Mouse (Mus musculus) monocyte, adult 5-6 weeks (primary cell): ENCODE results near the gene Gm10477. TPM values are rescaled to one million over a fixed set of nuclear protein-coding genes. Genes with fewer than 3 reads are reported as not detected.
"Not testable (repeated sequence)": the region's sequence is repeated elsewhere in the genome, so short reads cannot be mapped to it uniquely, and the experiment has no call there.

Experiments
- ATAC-seq: fragments of 153-309, 156-312 bp; replicated peaks from 2 replicates; pipeline ENCODE4 v1.8.0; 2017; ENCODE audit warnings: mild to moderate bottlenecking; ENCODE audit not compliant: low TSS enrichment, insufficient number of reproducible peaks, severe bottlenecking, poor library complexity, low FRiP score
- total RNA-seq: library from RNA; stranded (forward); fragments of 200-1000, 200-491, 200-594 nt; gene quantifications from 3 replicates; pipeline ENCODE4 v1.2.3, GENCODE M21; 2017

The Gm10477 gene
- total RNA-seq, result not detected in 3 replicates

- not testable (repeated sequence) for ATAC-seq
These were observed at the start of gene Gm10477 for GRCm38 (mm10) chrX:56524442-56524841. TSS of gene Gm10477 (plus strand) at chrX:56524742.

DNA sequence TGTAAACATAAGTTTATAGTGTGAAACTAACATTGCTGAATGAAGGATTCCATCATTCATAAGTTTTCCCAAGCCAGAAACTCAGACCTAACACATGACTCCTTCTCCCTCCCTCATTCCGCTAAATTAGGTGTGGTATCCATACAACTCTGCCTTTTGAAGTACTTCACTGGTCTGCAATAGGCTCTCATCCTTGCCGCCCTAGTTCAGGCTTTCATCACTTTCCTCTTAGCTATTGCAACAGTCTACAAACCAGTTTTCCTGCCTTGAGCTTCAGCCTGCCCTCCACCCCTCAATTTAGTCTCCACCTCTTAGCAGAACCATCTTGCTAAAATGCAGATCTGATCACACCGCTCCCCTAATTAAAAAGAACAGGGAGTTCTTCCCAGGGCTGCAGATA is 47.0 kb upstream of the Gm10477 start:
- ATAC-seq, result no peak

GRCm38 (mm10) chrX:56481906-56482305 is 42.6 kb upstream of the Gm10477 start:
- peak; percentile 94 for ATAC-seq

DNA sequence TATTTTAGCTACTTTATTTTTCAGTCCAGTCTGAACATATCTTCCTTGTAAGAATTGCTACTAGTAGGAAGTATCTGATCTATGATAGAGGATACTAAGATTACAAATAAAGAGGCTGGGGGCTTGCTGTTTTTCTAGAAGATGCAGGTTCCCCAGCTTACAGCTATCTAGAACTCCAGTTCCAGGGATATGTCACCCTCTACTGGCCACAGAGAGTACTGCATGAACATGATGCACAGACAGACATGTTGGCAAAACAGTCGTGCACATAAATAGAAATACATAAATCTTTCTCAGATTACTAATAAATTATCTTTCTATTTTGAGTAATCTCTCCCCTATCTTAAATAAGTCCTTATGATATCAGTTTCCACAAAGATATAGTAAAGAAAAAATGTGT is 34.8 kb upstream of the Gm10477 start:
- no peak for ATAC-seq

GRCm38 (mm10) chrX:56497241-56497640 is 27.3 kb upstream of the Gm10477 start:
- ATAC-seq, result no peak

GRCm38 (mm10) chrX:56531266-56531665 is 6.7 kb downstream of the Gm10477 start:
- ATAC-seq, result no peak

DNA sequence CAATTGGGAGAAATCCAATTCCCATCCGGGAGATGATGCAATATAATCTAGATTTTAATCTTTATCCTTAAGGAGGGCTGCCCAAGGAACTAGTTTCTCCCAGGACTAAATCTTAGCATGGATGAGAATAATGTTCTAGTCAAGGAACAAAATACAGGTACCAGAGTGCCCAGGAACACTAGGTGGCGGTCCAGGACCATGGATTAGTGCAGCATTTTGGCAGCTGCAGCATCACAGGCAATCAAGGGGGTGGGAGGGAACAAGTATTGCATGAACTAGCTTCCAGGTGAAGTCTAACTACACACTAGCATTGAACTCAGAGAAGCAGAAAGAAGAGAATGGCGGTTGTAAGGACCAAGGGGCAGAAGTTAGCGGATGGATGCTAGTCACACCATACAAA is 12.6 kb downstream of the Gm10477 start:
- no peak for ATAC-seq

GRCm38 (mm10) chrX:56549506-56549905 is 25.0 kb downstream of the Gm10477 start, which contains the start of gene Gm648:
TSS of gene Gm648 (minus strand) at chrX:56549606.
- no peak for ATAC-seq

- no peak for ATAC-seq
These were observed 29.0 kb downstream of the Gm10477 start for GRCm38 (mm10) chrX:56553584-56553983.

GRCm38 (mm10) chrX:56572465-56572864 is 47.9 kb downstream of the Gm10477 start:
- ATAC-seq, result no peak

Other genes with a start within 250 kb of the Gm10477 start
- gene Zfp449, start 178.3 kb upstream of the Gm10477 start, total RNA-seq, result 0.29 TPM in 1 of 3 replicates, not detected in the others
- gene Smim10l2a, start 150.2 kb upstream of the Gm10477 start, total RNA-seq, result 0.19 TPM in 1 of 3 replicates, not detected in the others
- 8.1 to 16.1 TPM in 2 of 3 replicates, not detected in the other for gene Gm2174, start 76.8 kb upstream of the Gm10477 start, total RNA-seq
- 62.3 to 99.4 TPM (median 94.4 TPM) in 3 replicates for gene Ints6l, start 69.9 kb upstream of the Gm10477 start, total RNA-seq
- gene Gm648, start 24.9 kb downstream of the Gm10477 start, total RNA-seq, result not detected in 3 replicates
- gene Mmgt1, start 73.3 kb downstream of the Gm10477 start, total RNA-seq, result 7.4 to 9.4 TPM (median 8.1 TPM) in 3 replicates
- gene Slc9a6, start 85.0 kb downstream of the Gm10477 start, total RNA-seq, result 9.9 to 11.5 TPM (median 11.3 TPM) in 3 replicates
- gene Fhl1, start 207.0 kb downstream of the Gm10477 start, total RNA-seq, result 0.67 to 22.2 TPM (median 0.96 TPM) in 3 replicates